Mouse (Mus musculus): ENCODE data around the gene Rpl3. TPM values are rescaled to one million over a fixed set of nuclear protein-coding genes. Genes with fewer than 3 reads are reported as not detected.
A peak's percentile ranks its signal among the peaks of the same experiment; 100 is the strongest.

The Rpl3 gene
- polyA plus RNA-seq, 1 experiment from 2014 or later = 407 TPM

- Histone ChIP-seq H3K27ac (ENCODE audit: low read depth) (peak overlapping the region; percentile 30; the same call in 1 of the 2 replicates), H3K9ac (replicated peaks) (no peak overlapping the region), H3K4me3 (ENCODE audit: low read depth, low read length) (no peak overlapping the region), H3K36me3 (replicated peaks; ENCODE audit: insufficient read depth, low read length) (peaks cover 40% of the 10 kb centered on the region), H3K4me2 (ENCODE audit: low read depth, low read length) (no peak overlapping the region), H3K27me3 (ENCODE audit: insufficient read depth, low read length) (no peaks in the 10 kb centered on the region), H3K9me3 (ENCODE audit: low read length) (no peaks in the 10 kb centered on the region), H3K4me1 (ENCODE audit: insufficient read depth) (peaks cover 14% of the 10 kb centered on the region)
- peak; percentile 16; the same call in 1 of the 2 replicates for ATAC-seq
- no peak for DNase-seq
- 33% methylated on average over 5 of the region's 5 CpGs for WGBS (ENCODE audit: insufficient replicate concordance)
- no peak for TF ChIP-seq CTCF (IDR thresholded peaks at IDR 0.05; ENCODE audit: low read depth)
- TF ChIP-seq EP300 (IDR thresholded peaks at IDR 0.05; ENCODE audit: low read depth) = no peak
Observed at GRCm38 (mm10) chr15:80075733-80076337, 15.8 kb downstream of the Rpl3 start.

- H3K9ac ChIP-seq (replicated peaks) = no peak overlapping the region
- peaks cover 35% of the 10 kb centered on the region for H3K36me3 ChIP-seq (replicated peaks; ENCODE audit: insufficient read depth, low read length)
- H3K9me3 ChIP-seq (ENCODE audit: low read length) = no peaks in the 10 kb centered on the region
- H3K4me2 ChIP-seq (ENCODE audit: low read depth, low read length) = no peak overlapping the region
- 39% methylated on average over 3 of the region's 3 CpGs for WGBS (ENCODE audit: insufficient replicate concordance)
- no peaks in the 10 kb centered on the region for H3K27me3 ChIP-seq (ENCODE audit: insufficient read depth, low read length)
- no peak for ATAC-seq
- TF ChIP-seq EP300 (IDR thresholded peaks at IDR 0.05; ENCODE audit: low read depth) (no peak), CTCF (IDR thresholded peaks at IDR 0.05; ENCODE audit: low read depth) (no peak)
- H3K4me1 ChIP-seq (ENCODE audit: insufficient read depth) = peaks cover 12% of the 10 kb centered on the region
- DNase-seq = no peak
- H3K27ac ChIP-seq (ENCODE audit: low read depth) = no peak overlapping the region
- H3K4me3 ChIP-seq (ENCODE audit: low read depth, low read length) = no peak overlapping the region
Observed at GRCm38 (mm10) chr15:80075374-80075694, 16.3 kb downstream of the Rpl3 start.

- WGBS (ENCODE audit: insufficient replicate concordance) = 23% methylated on average over 6 of the region's 6 CpGs
- H3K4me3 ChIP-seq (ENCODE audit: low read depth, low read length) = no peak overlapping the region
- peaks cover 7% of the 10 kb centered on the region for H3K4me1 ChIP-seq (ENCODE audit: insufficient read depth)
- ATAC-seq (no peak), DNase-seq (no peak)
- no peak overlapping the region for H3K9ac ChIP-seq (replicated peaks)
- no peak overlapping the region for H3K4me2 ChIP-seq (ENCODE audit: low read depth, low read length)
- no peaks in the 10 kb centered on the region for H3K9me3 ChIP-seq (ENCODE audit: low read length)
- TF ChIP-seq EP300 (IDR thresholded peaks at IDR 0.05; ENCODE audit: low read depth) (no peak), CTCF (IDR thresholded peaks at IDR 0.05; ENCODE audit: low read depth) (no peak)
- H3K27ac ChIP-seq (ENCODE audit: low read depth) = no peak overlapping the region
- no peaks in the 10 kb centered on the region for H3K27me3 ChIP-seq (ENCODE audit: insufficient read depth, low read length)
- H3K36me3 ChIP-seq (replicated peaks; ENCODE audit: insufficient read depth, low read length) = peaks cover 29% of the 10 kb centered on the region
Observed at GRCm38 (mm10) chr15:80074663-80075373, 16.9 kb downstream of the Rpl3 start.

GRCm38 (mm10) chr15:80073256-80073621 lies 18.4 kb downstream of the Rpl3 start:
- Histone ChIP-seq H3K4me1 (ENCODE audit: insufficient read depth) (peaks cover 3% of the 10 kb centered on the region; the same call in 1 of the 2 replicates), H3K9ac (replicated peaks) (no peak overlapping the region), H3K36me3 (replicated peaks; ENCODE audit: insufficient read depth, low read length) (peaks cover 14% of the 10 kb centered on the region), H3K4me3 (ENCODE audit: low read depth, low read length) (no peak overlapping the region), H3K27me3 (ENCODE audit: insufficient read depth, low read length) (0 out of 2 replicates have a peak, but pooled peaks cover under 1% of the 10 kb centered on the region), H3K27ac (ENCODE audit: low read depth) (no peak overlapping the region), H3K9me3 (ENCODE audit: low read length) (no peaks in the 10 kb centered on the region), H3K4me2 (ENCODE audit: low read depth, low read length) (no peak overlapping the region)
- no peak for TF ChIP-seq CTCF (IDR thresholded peaks at IDR 0.05; ENCODE audit: low read depth)
- no peak for TF ChIP-seq EP300 (IDR thresholded peaks at IDR 0.05; ENCODE audit: low read depth)
- DNase-seq = no peak
- no peak for ATAC-seq
- WGBS (ENCODE audit: insufficient replicate concordance) = 78% methylated on average over 1 of the region's 1 CpGs

GRCm38 (mm10) chr15:80072579-80073255 lies 19.0 kb downstream of the Rpl3 start:
- Histone ChIP-seq H3K4me1 (ENCODE audit: insufficient read depth) (peaks cover 3% of the 10 kb centered on the region; the same call in 1 of the 2 replicates), H3K4me2 (ENCODE audit: low read depth, low read length) (no peak overlapping the region), H3K9ac (replicated peaks) (no peak overlapping the region), H3K4me3 (ENCODE audit: low read depth, low read length) (no peak overlapping the region), H3K36me3 (replicated peaks; ENCODE audit: insufficient read depth, low read length) (peaks cover 8% of the 10 kb centered on the region), H3K27ac (ENCODE audit: low read depth) (no peak overlapping the region), H3K9me3 (ENCODE audit: low read length) (no peaks in the 10 kb centered on the region), H3K27me3 (ENCODE audit: insufficient read depth, low read length) (0 out of 2 replicates have a peak, but pooled peaks cover 2% of the 10 kb centered on the region)
- WGBS (ENCODE audit: insufficient replicate concordance) = 79% methylated on average over 7 of the region's 7 CpGs
- ATAC-seq (no peak), DNase-seq (no peak)
- TF ChIP-seq EP300 (IDR thresholded peaks at IDR 0.05; ENCODE audit: low read depth) (no peak), CTCF (IDR thresholded peaks at IDR 0.05; ENCODE audit: low read depth) (no peak)

GRCm38 (mm10) chr15:80071951-80072437 lies 19.7 kb downstream of the Rpl3 start:
- DNase-seq = peak; percentile 42
- H3K4me2 ChIP-seq (ENCODE audit: low read depth, low read length) = no peak overlapping the region
- no peak for TF ChIP-seq CTCF (IDR thresholded peaks at IDR 0.05; ENCODE audit: low read depth)
- TF ChIP-seq EP300 (IDR thresholded peaks at IDR 0.05; ENCODE audit: low read depth) = no peak

More at GRCm38 (mm10) chr15:80071951-80072437, 19.7 kb downstream of the Rpl3 start:
- H3K4me3 ChIP-seq (ENCODE audit: low read depth, low read length) = no peak overlapping the region
- no peak overlapping the region for H3K27ac ChIP-seq (ENCODE audit: low read depth)
- peaks cover 3% of the 10 kb centered on the region; the same call in 1 of the 2 replicates for H3K4me1 ChIP-seq (ENCODE audit: insufficient read depth)
- H3K27me3 ChIP-seq (ENCODE audit: insufficient read depth, low read length) = 0 out of 2 replicates have a peak, but pooled peaks cover 2% of the 10 kb centered on the region
- no peak overlapping the region for H3K9ac ChIP-seq (replicated peaks)
- peaks cover 2% of the 10 kb centered on the region for H3K36me3 ChIP-seq (replicated peaks; ENCODE audit: insufficient read depth, low read length)
- ATAC-seq = no peak
- 21% methylated on average over 9 of the region's 9 CpGs for WGBS (ENCODE audit: insufficient replicate concordance)
- no peaks in the 10 kb centered on the region for H3K9me3 ChIP-seq (ENCODE audit: low read length)

Data from liver, postnatal 0 days (tissue).